Mouse (Mus musculus): ENCODE data around the gene Aatf. TPM values are rescaled to one million over a fixed set of nuclear protein-coding genes. Genes with fewer than 3 reads are reported as not detected.
"Not testable (repeated sequence)": the region's sequence is repeated elsewhere in the genome, so short reads cannot be mapped to it uniquely, and the experiment has no call there.

The Aatf gene
- polyA plus RNA-seq, 1 experiment from 2014 or later, result 44.7 TPM

GRCm38 (mm10) chr11:84392066-84392465 is 121.3 kb downstream of the Aatf start:
- H3K4me3 ChIP-seq (replicated peaks); H3K9me3 ChIP-seq (replicated peaks); ATAC-seq (ENCODE audit: low read depth); H3K27me3 ChIP-seq; H3K9ac ChIP-seq; H3K27ac ChIP-seq; DNase-seq; H3K4me1 ChIP-seq (replicated peaks); H3K4me2 ChIP-seq: not testable (repeated sequence)
- WGBS (ENCODE audit: insufficient replicate concordance), result 75% methylated on average over 7 of the region's 7 CpGs
- H3K36me3 ChIP-seq, result peaks cover 42% of the 10 kb centered on the region

- DNase-seq, result no peak
- no peaks in the 10 kb centered on the region for H3K4me1 ChIP-seq (replicated peaks)
- WGBS (ENCODE audit: insufficient replicate concordance), result 78% methylated on average over 8 of the region's 8 CpGs
- no peaks in the 10 kb centered on the region for H3K9me3 ChIP-seq (replicated peaks)
- H3K27me3 ChIP-seq, result no peaks in the 10 kb centered on the region
- H3K36me3 ChIP-seq, result peaks cover 42% of the 10 kb centered on the region
- no peak overlapping the region for H3K9ac ChIP-seq
- no peak overlapping the region for H3K4me3 ChIP-seq (replicated peaks)
- no peak overlapping the region for H3K27ac ChIP-seq
- ATAC-seq (ENCODE audit: low read depth), result no peak
- H3K4me2 ChIP-seq, result no peak overlapping the region
Measured at GRCm38 (mm10) chr11:84391126-84391525, 122.2 kb downstream of the Aatf start.

GRCm38 (mm10) chr11:84389332-84389731 is 124.0 kb downstream of the Aatf start:
- WGBS (ENCODE audit: insufficient replicate concordance), result 79% methylated on average over 6 of the region's 6 CpGs
- ATAC-seq (ENCODE audit: low read depth) (no peak), DNase-seq (no peak)
- H3K27me3 ChIP-seq, result no peaks in the 10 kb centered on the region
- no peak overlapping the region for H3K27ac ChIP-seq
- H3K36me3 ChIP-seq, result peaks cover 42% of the 10 kb centered on the region
- H3K4me1 ChIP-seq (replicated peaks), result no peaks in the 10 kb centered on the region
- H3K9me3 ChIP-seq (replicated peaks), result no peaks in the 10 kb centered on the region
- no peak overlapping the region for H3K9ac ChIP-seq
- H3K4me3 ChIP-seq (replicated peaks), result no peak overlapping the region
- no peak overlapping the region for H3K4me2 ChIP-seq

DNA sequence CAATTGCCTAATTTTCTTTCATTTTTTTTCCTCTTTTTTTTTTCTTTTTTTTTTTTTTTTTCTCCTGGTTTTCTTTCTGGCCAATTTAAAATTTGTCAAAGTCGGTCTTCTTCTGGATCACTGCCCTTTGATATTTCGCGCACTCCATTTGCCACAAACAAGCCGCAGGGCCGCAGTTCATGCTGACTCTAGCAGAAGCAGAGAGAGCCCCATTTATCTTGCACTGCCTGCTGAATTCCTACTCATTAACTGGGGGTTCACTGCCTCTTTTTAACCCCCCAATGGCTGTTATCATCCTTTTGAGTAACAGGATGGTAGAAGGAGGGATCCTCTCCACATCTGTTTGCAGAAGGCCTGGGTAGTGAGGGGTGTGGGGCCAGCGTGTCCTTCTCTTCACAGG is 129.4 kb downstream of the Aatf start:
- Histone ChIP-seq H3K36me3 (peaks cover 19% of the 10 kb centered on the region), H3K27ac (no peak overlapping the region), H3K9me3 (replicated peaks) (no peaks in the 10 kb centered on the region), H3K9ac (no peak overlapping the region), H3K27me3 (no peaks in the 10 kb centered on the region), H3K4me1 (replicated peaks) (no peaks in the 10 kb centered on the region), H3K4me2 (no peak overlapping the region), H3K4me3 (replicated peaks) (no peak overlapping the region)
- 82% methylated on average over 6 of the region's 6 CpGs for WGBS (ENCODE audit: insufficient replicate concordance)
- no peak for DNase-seq
- no peak for ATAC-seq (ENCODE audit: low read depth)

DNA sequence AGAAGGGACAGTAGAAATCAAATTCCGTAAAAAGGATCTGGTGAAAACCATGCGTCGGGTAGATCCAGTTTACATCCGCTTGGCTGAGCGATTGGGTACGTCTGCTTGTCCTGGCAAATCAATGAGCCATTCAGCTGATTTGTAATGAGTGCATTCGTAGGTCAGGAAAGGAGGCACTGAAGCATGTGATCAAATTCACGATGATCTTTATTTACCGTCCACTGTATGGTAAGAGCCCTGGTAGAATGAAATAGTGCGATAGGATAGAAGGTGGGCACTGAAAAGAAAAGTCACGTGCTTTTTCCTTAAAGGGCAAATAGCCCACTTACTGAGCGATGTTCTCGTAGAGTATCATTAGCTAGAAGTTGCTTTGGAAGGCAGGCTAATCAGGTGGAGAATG is 130.9 kb downstream of the Aatf start:
- no peak for DNase-seq
- Histone ChIP-seq H3K9me3 (replicated peaks) (no peaks in the 10 kb centered on the region), H3K9ac (no peak overlapping the region), H3K36me3 (peaks cover 19% of the 10 kb centered on the region), H3K4me1 (replicated peaks) (no peaks in the 10 kb centered on the region), H3K4me3 (replicated peaks) (no peak overlapping the region), H3K4me2 (no peak overlapping the region), H3K27me3 (no peaks in the 10 kb centered on the region), H3K27ac (no peak overlapping the region)
- ATAC-seq (ENCODE audit: low read depth), result no peak
- 86% methylated on average over 13 of the region's 13 CpGs for WGBS (ENCODE audit: insufficient replicate concordance)

DNA sequence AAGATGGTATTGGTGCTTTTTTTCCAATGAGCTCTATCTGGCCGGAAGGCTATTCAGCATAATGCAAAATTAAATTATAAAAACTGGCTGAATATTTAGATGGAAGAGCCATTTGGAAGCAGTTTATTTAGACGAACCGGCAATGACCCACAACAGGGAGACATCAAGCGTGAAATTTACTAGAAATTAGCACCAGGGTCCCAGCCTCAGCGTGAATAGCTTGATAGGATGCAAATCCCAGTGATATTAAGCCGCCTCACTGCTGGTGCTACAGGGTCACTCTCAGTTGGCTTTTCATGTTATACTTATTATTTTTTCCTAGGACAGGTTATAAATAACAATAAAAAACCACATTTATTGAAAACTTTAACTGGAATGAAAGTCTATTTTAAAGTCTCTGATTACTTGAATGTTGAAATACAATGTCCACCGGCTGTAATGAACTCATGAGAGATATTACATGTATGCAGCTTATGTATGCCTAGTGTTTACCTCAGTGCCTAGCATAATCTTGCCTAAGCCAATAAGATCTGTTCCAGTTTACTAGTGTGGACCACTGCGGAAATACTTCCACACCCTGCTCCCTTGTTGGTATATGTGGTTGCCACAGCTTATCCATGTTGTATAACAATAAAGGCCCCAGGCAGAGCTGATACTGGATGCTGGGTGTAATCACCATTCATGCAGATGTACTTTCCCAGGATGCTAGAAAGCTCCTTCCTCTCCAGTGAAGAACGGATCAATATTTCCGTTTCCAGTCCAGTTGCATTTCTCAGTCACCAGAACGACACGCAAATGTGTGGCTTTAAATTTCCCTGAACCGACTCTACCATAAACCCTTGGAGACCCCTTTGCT is 136.6 kb downstream of the Aatf start:
- WGBS (ENCODE audit: insufficient replicate concordance), result 85% methylated on average over 13 of the region's 13 CpGs
- ATAC-seq (ENCODE audit: low read depth), result no peak

DNA sequence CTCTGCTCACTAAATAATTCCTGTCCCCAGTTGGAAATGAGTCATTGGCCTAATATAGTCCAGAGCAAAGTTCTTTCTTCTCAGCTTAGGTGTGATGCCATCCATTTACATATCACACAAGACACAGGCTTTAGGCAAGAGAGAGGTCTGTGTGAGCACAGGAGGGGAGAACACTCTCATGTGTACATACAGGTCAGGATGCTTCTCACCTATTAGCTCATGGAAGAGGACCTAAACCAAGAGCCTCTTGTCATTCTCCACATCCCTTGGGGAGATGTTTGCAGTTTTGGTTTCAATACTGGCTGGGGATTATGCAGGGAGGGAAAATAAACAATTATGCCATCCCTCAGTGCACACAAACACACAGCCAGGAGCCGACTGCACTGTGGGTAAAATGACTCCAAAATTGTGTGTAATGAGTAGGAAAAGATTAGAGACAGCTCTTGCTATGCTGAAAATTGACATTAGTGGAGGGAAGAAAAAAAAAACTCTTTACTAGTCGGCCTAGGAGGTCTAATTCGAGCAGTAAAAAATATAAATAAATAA is 137.3 kb downstream of the Aatf start:
- Histone ChIP-seq H3K9ac (no peak overlapping the region), H3K27ac (no peak overlapping the region), H3K27me3 (no peaks in the 10 kb centered on the region), H3K4me2 (no peak overlapping the region), H3K4me3 (replicated peaks) (no peak overlapping the region), H3K4me1 (replicated peaks) (no peaks in the 10 kb centered on the region), H3K36me3 (peaks cover 18% of the 10 kb centered on the region), H3K9me3 (replicated peaks) (no peaks in the 10 kb centered on the region)
- WGBS (ENCODE audit: insufficient replicate concordance), result 73% methylated on average over 3 of the region's 3 CpGs
- DNase-seq, result no peak
- ATAC-seq (ENCODE audit: low read depth), result no peak

More for the DNA sequence above, 136.6 kb downstream of the Aatf start:
- Histone ChIP-seq H3K36me3 (peaks cover 18% of the 10 kb centered on the region), H3K4me1 (replicated peaks) (no peaks in the 10 kb centered on the region), H3K4me3 (replicated peaks) (no peak overlapping the region), H3K4me2 (no peak overlapping the region), H3K9ac (no peak overlapping the region), H3K27me3 (no peaks in the 10 kb centered on the region), H3K9me3 (replicated peaks) (no peaks in the 10 kb centered on the region), H3K27ac (no peak overlapping the region)
- no peak for DNase-seq

- Histone ChIP-seq H3K36me3 (peaks cover 21% of the 10 kb centered on the region), H3K4me2 (no peak overlapping the region), H3K9ac (no peak overlapping the region), H3K9me3 (replicated peaks) (no peaks in the 10 kb centered on the region), H3K27ac (no peak overlapping the region), H3K27me3 (no peaks in the 10 kb centered on the region), H3K4me1 (replicated peaks) (no peaks in the 10 kb centered on the region), H3K4me3 (replicated peaks) (no peak overlapping the region)
- ATAC-seq (ENCODE audit: low read depth), result no peak
- WGBS (ENCODE audit: insufficient replicate concordance), result 81% methylated on average over 4 of the region's 4 CpGs
- no peak for DNase-seq
Measured at GRCm38 (mm10) chr11:84373122-84373521, 140.2 kb downstream of the Aatf start.

Other genes starting within 250 kb of the Aatf start
- 0.02 and 0.05 TPM in 2 replicates for gene Lhx1, start 12.0 kb upstream of the Aatf start, polyA plus RNA-seq (2015; fragmentation: Nextera tagmentation; extraction: Ambion mirVana)